ENCODE assay signal across 8 mouse cellular contexts in the genomic region with DNA sequence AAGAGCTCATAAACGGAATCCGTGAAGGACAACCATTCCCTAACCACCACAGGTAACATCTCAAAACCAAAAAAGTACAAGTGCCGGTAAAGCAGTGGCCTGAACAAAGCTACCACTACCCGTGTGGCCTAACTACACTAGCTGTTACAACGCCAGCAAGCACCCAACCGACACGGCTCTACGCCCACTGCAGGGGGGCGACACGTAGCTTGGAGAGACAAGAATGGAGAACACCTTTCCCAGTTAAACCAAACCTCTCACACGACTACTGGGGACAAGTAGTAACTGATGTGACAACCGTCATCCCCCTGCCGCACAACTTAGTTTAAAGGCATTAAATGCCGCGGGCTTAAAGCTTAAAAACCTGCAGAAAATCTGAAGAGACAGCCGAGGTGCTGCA. TPM values are rescaled to one million over a fixed set of nuclear protein-coding genes. Genes with fewer than 3 reads are reported as not detected.
DNase-seq lines count a peak whose midpoint lies in the region; ATAC-seq and TF ChIP-seq lines count a peak whose summit lies in the region.

No protein-coding gene starts in this region.

- no peaks in the 10 kb centered on the region for H3K9me3 ChIP-seq in hindbrain, embryonic 12.5 days (replicated peaks)

- peaks cover 11% of the 10 kb centered on the region for H3K36me3 ChIP-seq in hindbrain, embryonic 12.5 days
- H3K36me3 ChIP-seq in small intestine, adult 2 months (ENCODE audit: control insufficient read depth, insufficient read depth, low read length), result peaks cover 15% of the 10 kb centered on the region

- under 1% methylated on average over 16 of the region's 16 CpGs for WGBS in hindbrain, embryonic 12.5 days
- under 1% methylated on average over 16 of the region's 16 CpGs for WGBS in small intestine, adult 2 months

- H3K27ac ChIP-seq in hindbrain, embryonic 12.5 days, result peak overlapping the region; percentile 99
- H3K27ac ChIP-seq in small intestine, adult 2 months (ENCODE audit: insufficient read depth, low read depth, low read length), result peak overlapping the region; percentile 99

- intact Hi-C loops in left cerebral cortex, postnatal 14 days (cut with DNase I), result loop anchor here (5.0 kb wide), 1 partner anchor 74 kb away; a partner anchor contains a TSS

- H3K27me3 ChIP-seq in hindbrain, embryonic 12.5 days, result no peaks in the 10 kb centered on the region
- H3K27me3 ChIP-seq in small intestine, adult 2 months (ENCODE audit: control insufficient read depth, insufficient read depth, low read length), result no peaks in the 10 kb centered on the region

- peak; percentile 66 for ATAC-seq in hindbrain, embryonic 12.5 days (ENCODE audit: low FRiP score)
- peak; percentile 50 for ATAC-seq in megakaryocyte, adult 5-6 weeks (ENCODE audit: poor library complexity, severe bottlenecking)

- no peak for TF ChIP-seq CTCF in small intestine, adult 2 months (IDR thresholded peaks at IDR 0.05; ENCODE audit: extremely low read depth, insufficient read length, insufficient replicate concordance, low read depth, low read length)

- H3K4me1 ChIP-seq in hindbrain, embryonic 12.5 days, result peaks cover 23% of the 10 kb centered on the region
- H3K4me1 ChIP-seq in small intestine, adult 2 months (ENCODE audit: control insufficient read depth, insufficient read depth, insufficient read length, low read length), result no peaks in the 10 kb centered on the region; the same call in 1 of the 2 replicates

- H3K9ac ChIP-seq in hindbrain, embryonic 12.5 days, result peak overlapping the region; percentile 77

- H3K4me2 ChIP-seq in hindbrain, embryonic 12.5 days (replicated peaks), result peak overlapping the region; percentile 57

- H3K4me3 ChIP-seq in hindbrain, embryonic 12.5 days, result peak overlapping the region; percentile 53
- peak overlapping the region; percentile 96 for H3K4me3 ChIP-seq in small intestine, adult 2 months (ENCODE audit: low read depth, low read length)

- no peak for TF ChIP-seq POLR2A in small intestine, adult 2 months (IDR thresholded peaks at IDR 0.05; ENCODE audit: low read depth, low read length)

- DNase-seq in embryo, embryonic 10 days (ENCODE audit: low spot score), result peak; percentile 78
- DNase-seq in embryo, embryonic 9.5 days (ENCODE audit: extremely low spot score), result no peak
- DNase-seq in cerebellum, adult 8-10 months, result peak; percentile 55
- peak; percentile 14 to 55 for DNase-seq in frontal cortex, adult 2 months (ENCODE audit: extremely low spot score in 1 of 2, low spot score in 1 of 2)
- peak; percentile 34 to 44 for DNase-seq in left cerebral cortex, postnatal 14 days (ENCODE audit: low spot score in 2 of 2)

RNA-seq across cellular contexts. Expression of a gene that starts 0.5 kb away (rescaled TPM):
- polyA plus RNA-seq in frontal cortex, adult 2 months (2012; rRNA removed), result 29.0 and 30.6 TPM in 2 replicates
- 45.5 and 47.2 TPM in 2 replicates for polyA plus RNA-seq in hindbrain, embryonic 12.5 days (2016; fragmentation: Nextera tagmentation; extraction: Ambion mirVana)
- 10 to 100 TPM; 31.1 to 34.3 TPM for total RNA-seq in left cerebral cortex, postnatal 14 days (2021)
- 28.5 and 29.5 TPM in 2 replicates for total RNA-seq in megakaryocyte, adult 5-6 weeks (2015)
- 37.3 TPM in 2 replicates for total RNA-seq in megakaryocyte, adult 5-6 weeks (2017)
- polyA plus RNA-seq in small intestine, adult 2 months (2012; rRNA removed), result 3.5 and 5.4 TPM in 2 replicates

RNA-seq across cellular contexts. Expression of a gene that starts 36.7 kb away (rescaled TPM):
- 2.4 and 3.5 TPM in 2 replicates for polyA plus RNA-seq in frontal cortex, adult 2 months (2012; rRNA removed)
- 4.7 and 5.3 TPM in 2 replicates for polyA plus RNA-seq in hindbrain, embryonic 12.5 days (2016; fragmentation: Nextera tagmentation; extraction: Ambion mirVana)
- total RNA-seq in left cerebral cortex, postnatal 14 days (2021), result 1 to 10 TPM in 1 of 2 experiments, under 1 TPM in 1; 0.93 to 5.5 TPM
- 84.4 and 87.7 TPM in 2 replicates for total RNA-seq in megakaryocyte, adult 5-6 weeks (2015)
- total RNA-seq in megakaryocyte, adult 5-6 weeks (2017), result 128 TPM in 2 replicates
- polyA plus RNA-seq in small intestine, adult 2 months (2012; rRNA removed), result 6.1 and 13.7 TPM in 2 replicates
